Mouse (Mus musculus) liver, embryonic 14 days (tissue): ENCODE results near the gene Olfr67. TPM values are rescaled to one million over a fixed set of nuclear protein-coding genes. Genes with fewer than 3 reads are reported as not detected.

ENCODE experiments used
- polyA plus RNA-seq: library from polyadenylated mRNA; depleted of rRNA; stranded (reverse); fragments of >200 nt; gene quantifications from 2 replicates; pipeline ENCODE4 v1.2.3, GENCODE M21; 2012; rRNA removed

Olfr67 gene
- polyA plus RNA-seq: 0.01 and 0.02 TPM in 2 replicates

GRCm38 (mm10) chr7:103791721-103792120 is at the start of gene Olfr67:
Gene Olfr67, minus strand, starts transcription at chr7:103791821.

GRCm38 (mm10) chr7:103840268-103840667 is 48.6 kb upstream of the Olfr67 start, which contains the start of gene Hbb-bh2:
Gene Hbb-bh2, minus strand, starts transcription at chr7:103840520.

GRCm38 (mm10) chr7:103827808-103828207 is 36.2 kb upstream of the Olfr67 start, which contains the start of gene Hbb-bs:
Gene Hbb-bs, minus strand, starts transcription at chr7:103828096.

GRCm38 (mm10) chr7:103813766-103814165 is 22.1 kb upstream of the Olfr67 start, which contains the start of gene Hbb-bt:
Gene Hbb-bt, minus strand, starts transcription at chr7:103813996.

GRCm38 (mm10) chr7:103779598-103779997 is 12.0 kb downstream of the Olfr67 start, which contains the start of gene Olfr68:
Gene Olfr68, minus strand, starts transcription at chr7:103779698.

GRCm38 (mm10) chr7:103771494-103771893 is 20.1 kb downstream of the Olfr67 start, which contains the start of gene Olfr69:
Gene Olfr69, minus strand, starts transcription at chr7:103771594.

GRCm38 (mm10) chr7:103757233-103757632 is 34.4 kb downstream of the Olfr67 start, which contains the start of gene Olfr630:
Gene Olfr630, minus strand, starts transcription at chr7:103757333.

GRCm38 (mm10) chr7:103744843-103745242 is 46.8 kb downstream of the Olfr67 start, which contains the start of gene Olfr629:
Gene Olfr629, minus strand, starts transcription at chr7:103744943.

Other genes with a start within 250 kb of the Olfr67 start
- gene Olfr612, start 249.1 kb downstream of the Olfr67 start, polyA plus RNA-seq: not detected in 2 replicates
- gene Olfr613, start 243.7 kb downstream of the Olfr67 start, polyA plus RNA-seq: not detected in 2 replicates
- not detected in 2 replicates for gene Olfr615, start 235.7 kb downstream of the Olfr67 start, polyA plus RNA-seq
- gene Olfr616, start 222.7 kb downstream of the Olfr67 start, polyA plus RNA-seq: not detected in 2 replicates
- gene Olfr617, start 218.8 kb downstream of the Olfr67 start, polyA plus RNA-seq: not detected in 2 replicates
- not detected in 2 replicates for gene Olfr618, start 201.7 kb downstream of the Olfr67 start, polyA plus RNA-seq
- not detected in 2 replicates for gene Olfr619, start 191.2 kb downstream of the Olfr67 start, polyA plus RNA-seq
- not detected in 2 replicates for gene Olfr620, start 179.3 kb downstream of the Olfr67 start, polyA plus RNA-seq
- gene Olfr622, start 149.1 kb downstream of the Olfr67 start, polyA plus RNA-seq: 0.02 TPM in 1 of 2 replicates, not detected in the other
- not detected in 2 replicates for gene Olfr623, start 128.1 kb downstream of the Olfr67 start, polyA plus RNA-seq
- under 0.01 TPM in 2 replicates for gene Olfr624, start 120.6 kb downstream of the Olfr67 start, polyA plus RNA-seq
- not detected in 2 replicates for gene Olfr625-ps1, start 109.1 kb downstream of the Olfr67 start, polyA plus RNA-seq
- not detected in 2 replicates for gene Olfr243, start 77.2 kb downstream of the Olfr67 start, polyA plus RNA-seq
- gene Olfr628, start 61.4 kb downstream of the Olfr67 start, polyA plus RNA-seq: not detected in 2 replicates
- gene Olfr629, start 46.9 kb downstream of the Olfr67 start, polyA plus RNA-seq: 0.06 and 0.08 TPM in 2 replicates
- gene Olfr630, start 34.5 kb downstream of the Olfr67 start, polyA plus RNA-seq: 0.03 TPM in 2 replicates
- 0.01 TPM in 1 of 2 replicates, not detected in the other for gene Olfr69, start 20.2 kb downstream of the Olfr67 start, polyA plus RNA-seq
- 0.06 and 0.08 TPM in 2 replicates for gene Olfr68, start 12.1 kb downstream of the Olfr67 start, polyA plus RNA-seq
- gene Hbb-bt, start 22.2 kb upstream of the Olfr67 start, polyA plus RNA-seq: 72,714 and 77,546 TPM in 2 replicates
- 210,584 and 218,066 TPM in 2 replicates for gene Hbb-bs, start 36.3 kb upstream of the Olfr67 start, polyA plus RNA-seq
- 0.17 and 0.27 TPM in 2 replicates for gene Hbb-bh2, start 48.7 kb upstream of the Olfr67 start, polyA plus RNA-seq
- gene Hbb-bh1, start 51.3 kb upstream of the Olfr67 start, polyA plus RNA-seq: 208 and 218 TPM in 2 replicates
- 398 and 559 TPM in 2 replicates for gene Hbb-y, start 61.4 kb upstream of the Olfr67 start, polyA plus RNA-seq
- 0.01 and 0.05 TPM in 2 replicates for gene Olfr66, start 94.4 kb upstream of the Olfr67 start, polyA plus RNA-seq
- not detected in 2 replicates for gene Olfr64, start 102.7 kb upstream of the Olfr67 start, polyA plus RNA-seq
- not detected in 2 replicates for gene Olfr65, start 111.7 kb upstream of the Olfr67 start, polyA plus RNA-seq
- 0.45 and 0.77 TPM in 2 replicates for gene Olfr631, start 137.0 kb upstream of the Olfr67 start, polyA plus RNA-seq
- 1.6 and 1.8 TPM in 2 replicates for gene Olfr632, start 142.5 kb upstream of the Olfr67 start, polyA plus RNA-seq
- gene Olfr633, start 152.6 kb upstream of the Olfr67 start, polyA plus RNA-seq: 0.02 and 0.09 TPM in 2 replicates
- gene Olfr635, start 179.3 kb upstream of the Olfr67 start, polyA plus RNA-seq: under 0.01 TPM in 2 replicates
- gene Olfr638, start 206.9 kb upstream of the Olfr67 start, polyA plus RNA-seq: 0.05 TPM in 2 replicates
- gene Olfr639, start 225.5 kb upstream of the Olfr67 start, polyA plus RNA-seq: not detected in 2 replicates
- gene Olfr640, start 233.8 kb upstream of the Olfr67 start, polyA plus RNA-seq: not detected in 2 replicates
- gene Olfr641, start 243.6 kb upstream of the Olfr67 start, polyA plus RNA-seq: not detected in 2 replicates